In genomic region chr19:11411640-11412039, GRCm38 (mm10) we compare ENCODE assay signal across 25 mouse cellular contexts. TPM values are rescaled to one million over a fixed set of nuclear protein-coding genes. Genes with fewer than 3 reads are reported as not detected.
DNase-seq lines count a peak whose midpoint lies in the region; ATAC-seq and TF ChIP-seq lines count a peak whose summit lies in the region.
"Had no signal": no experiment of that assay in that cellular context is flagged by ENCODE, and none has a peak within 500 bp of the region (broad histone marks: within the 10 kb centered on the region; RNA-seq: fewer than 3 reads in every experiment).

No protein-coding gene starts in this region.

- TF ChIP-seq CTCF in liver, adult 2 months (IDR thresholded peaks at IDR 0.05; ENCODE audit: low read depth, low read length), result no peak

- no peak overlapping the region for H3K4me2 ChIP-seq in liver, embryonic 11.5 days
- H3K4me2 ChIP-seq: embryonic facial prominence, embryonic 13.5 days; hindbrain, embryonic 15.5 days had no signal

- H3K27me3 ChIP-seq in liver, adult 2 months (ENCODE audit: control insufficient read depth, insufficient read depth, low read length), result no peaks in the 10 kb centered on the region
- H3K27me3 ChIP-seq in liver, embryonic 11.5 days (replicated peaks; ENCODE audit: control insufficient read depth, insufficient read depth, low read length), result no peaks in the 10 kb centered on the region
- H3K27me3 ChIP-seq: embryonic facial prominence, embryonic 13.5 days; hindbrain, embryonic 15.5 days had no signal

- H3K79me2 ChIP-seq in liver, adult 2 months (ENCODE audit: control insufficient read depth, insufficient read depth, low read length), result no peaks in the 10 kb centered on the region

- ATAC-seq in liver, embryonic 11.5 days (replicated peaks; ENCODE audit: low FRiP score), result no peak
- ATAC-seq in granulocyte monocyte progenitor cell, adult 5-6 weeks (replicated peaks; ENCODE audit: poor library complexity, severe bottlenecking), result peak; percentile 80

- no peak overlapping the region for H3K4me3 ChIP-seq in liver, adult 2 months (ENCODE audit: insufficient read depth, low read depth, low read length)
- no peak overlapping the region for H3K4me3 ChIP-seq in liver, embryonic 11.5 days (ENCODE audit: low read depth, low read length)
- H3K4me3 ChIP-seq: embryonic facial prominence, embryonic 13.5 days; hindbrain, embryonic 15.5 days; layer of hippocampus, adult 2 months had no signal

- H3K36me3 ChIP-seq in liver, adult 2 months (ENCODE audit: control insufficient read depth, insufficient read depth, low read length), result no peaks in the 10 kb centered on the region
- no peaks in the 10 kb centered on the region for H3K36me3 ChIP-seq in liver, embryonic 11.5 days (ENCODE audit: control insufficient read depth, insufficient read depth, low read length)
- H3K36me3 ChIP-seq: embryonic facial prominence, embryonic 13.5 days; hindbrain, embryonic 15.5 days had no signal

- H3K27ac ChIP-seq in liver, adult 2 months (replicated peaks; ENCODE audit: insufficient read depth, low read depth, low read length), result no peak overlapping the region
- H3K27ac ChIP-seq in liver, embryonic 11.5 days (ENCODE audit: low read depth, low read length), result no peak overlapping the region
- H3K27ac ChIP-seq: embryonic facial prominence, embryonic 13.5 days; hindbrain, embryonic 15.5 days; layer of hippocampus, adult 2 months had no signal

- H3K9ac ChIP-seq in liver, adult 2 months (ENCODE audit: low read depth, low read length), result no peak overlapping the region
- no peak overlapping the region for H3K9ac ChIP-seq in liver, embryonic 11.5 days (ENCODE audit: low read depth, low read length)
- H3K9ac ChIP-seq: embryonic facial prominence, embryonic 13.5 days; hindbrain, embryonic 15.5 days had no signal

- H3K4me1 ChIP-seq in liver, adult 2 months (ENCODE audit: control insufficient read depth, insufficient read depth, low read length), result no peaks in the 10 kb centered on the region
- no peaks in the 10 kb centered on the region for H3K4me1 ChIP-seq in liver, embryonic 11.5 days (replicated peaks; ENCODE audit: control insufficient read depth, insufficient read depth, low read length)
- H3K4me1 ChIP-seq: embryonic facial prominence, embryonic 13.5 days; hindbrain, embryonic 15.5 days had no signal

- no peak for TF ChIP-seq POLR2A in liver, adult 2 months (IDR thresholded peaks at IDR 0.05; ENCODE audit: extremely low read depth, insufficient read depth, low read length)

- intact Hi-C loops in heart, postnatal 14 days (cut with DNase I), result no loop called here

- peak; percentile 4 for DNase-seq in liver, adult 2 months (ENCODE audit: extremely low read depth, low read depth, low spot score)
- no peak for DNase-seq in liver, embryonic 11.5 days (ENCODE audit: low spot score)
- DNase-seq in CD4-positive helper T cell, adult 2 months (ENCODE audit: low read depth, low spot score), result peak; percentile 62
- DNase-seq in natural killer cell, adult 2 months (ENCODE audit: low spot score in 2 of 2), result peak; percentile 22 to 47
- DNase-seq in heart, postnatal 14 days, result no peak
- no peak for DNase-seq in retina, embryonic 14.5 days (ENCODE audit: low spot score)
- DNase-seq in adrenal gland, postnatal 14 days, result no peak
- DNase-seq: adrenal gland, adult 2 months; cerebellum, adult 11-12 months; gastrocnemius, postnatal 10 days; heart, postnatal 10 days; kidney, adult 18-20 months; kidney, postnatal 10 days; liver; lung, adult 2 months; midbrain, embryonic 14.5 days; thymus, postnatal 4 days had no signal

- H3K9me3 ChIP-seq in liver, embryonic 11.5 days (ENCODE audit: control insufficient read depth, low read length), result no peaks in the 10 kb centered on the region
- H3K9me3 ChIP-seq: embryonic facial prominence, embryonic 13.5 days; hindbrain, embryonic 15.5 days had no signal

- WGBS in liver, adult 2 months, result 85% methylated on average over 1 of the region's 1 CpGs
- 74% methylated on average over 1 of the region's 1 CpGs for WGBS in liver, embryonic 11.5 days

RNA-seq across cellular contexts. Expression of gene Ms4a4c, which starts 7.1 kb away (rescaled TPM):
- total RNA-seq in liver, adult 2 months (2014; rRNA removed), result 0.74 and 1.3 TPM in 2 replicates
- 0.26 TPM in 1 of 2 replicates, not detected in the other for polyA plus RNA-seq in liver, adult 2 months (2012; rRNA removed)
- polyA plus RNA-seq in liver, embryonic 11.5 days (2014; fragmentation: Nextera tagmentation; extraction: Ambion mirVana), result 0.56 TPM in 1 of 2 replicates, not detected in the other
- total RNA-seq in granulocyte monocyte progenitor cell, adult 5-6 weeks (2014; fragmentation: Nextera tagmentation), result 11.5 and 20.2 TPM in 2 replicates
- total RNA-seq in granulocyte monocyte progenitor cell, adult 5-6 weeks (2017), result 13.5 and 19.6 TPM in 2 replicates
- total RNA-seq in heart, postnatal 14 days (2021), result under 1 TPM in 1 of 2 experiments, not detected in 1; 0.37 TPM
- total RNA-seq in adrenal gland, postnatal 14 days (2021), result 0.44 and 8.7 TPM in 2 replicates
- total RNA-seq: ES-E14; gastrocnemius, postnatal 10 days; heart, postnatal 10 days; layer of hippocampus, adult 2 months had no signal
- polyA plus RNA-seq: hindbrain, embryonic 15.5 days; testis, adult 2 months had no signal

RNA-seq across cellular contexts. Expression of gene Ms4a4b, which starts 31.7 kb away (rescaled TPM):
- total RNA-seq in liver, adult 2 months (2014; rRNA removed), result 0.65 and 1.1 TPM in 2 replicates
- polyA plus RNA-seq in liver, adult 2 months (2012; rRNA removed), result 0.96 and 1.9 TPM in 2 replicates
- not detected in 2 replicates for polyA plus RNA-seq in liver, embryonic 11.5 days (2014; fragmentation: Nextera tagmentation; extraction: Ambion mirVana)
- 2.2 and 2.3 TPM in 2 replicates for total RNA-seq in granulocyte monocyte progenitor cell, adult 5-6 weeks (2014; fragmentation: Nextera tagmentation)
- total RNA-seq in granulocyte monocyte progenitor cell, adult 5-6 weeks (2017), result 0.10 and 2.6 TPM in 2 replicates
- total RNA-seq in heart, postnatal 14 days (2021), result 1 to 10 TPM in 1 of 2 experiments, under 1 TPM in 1; 0.41 to 1.2 TPM
- 1.9 and 26.8 TPM in 2 replicates for total RNA-seq in adrenal gland, postnatal 14 days (2021)
- total RNA-seq: ES-E14; gastrocnemius, postnatal 10 days; layer of hippocampus, adult 2 months; left cerebral cortex, postnatal 36 days had no signal
- polyA plus RNA-seq: hindbrain, embryonic 15.5 days; midbrain, embryonic 14.5 days; neural tube, embryonic 11.5 days had no signal

RNA-seq across cellular contexts. Expression of gene Ms4a4a, which starts 36.3 kb away (rescaled TPM):
- total RNA-seq in liver, adult 2 months (2014; rRNA removed), result 0.28 TPM in 1 of 2 replicates, not detected in the other
- not detected in 2 replicates for polyA plus RNA-seq in liver, adult 2 months (2012; rRNA removed)
- polyA plus RNA-seq in liver, embryonic 11.5 days (2014; fragmentation: Nextera tagmentation; extraction: Ambion mirVana), result 1.3 and 2.2 TPM in 2 replicates
- total RNA-seq in granulocyte monocyte progenitor cell, adult 5-6 weeks (2014; fragmentation: Nextera tagmentation), result not detected in 2 replicates
- total RNA-seq in granulocyte monocyte progenitor cell, adult 5-6 weeks (2017), result not detected in 2 replicates
- total RNA-seq in heart, postnatal 14 days (2021), result 10 to 100 TPM in 1 of 2 experiments, 1 to 10 TPM in 1; 7.6 to 10.7 TPM
- 5.1 and 8.4 TPM in 2 replicates for total RNA-seq in adrenal gland, postnatal 14 days (2021)
- total RNA-seq: ES-E14 had no signal

RNA-seq across cellular contexts. Expression of gene Ms4a6c, which starts 57.5 kb away (rescaled TPM):
- total RNA-seq in liver, adult 2 months (2014; rRNA removed), result 5.6 and 6.6 TPM in 2 replicates
- 1.0 and 1.8 TPM in 2 replicates for polyA plus RNA-seq in liver, adult 2 months (2012; rRNA removed)
- polyA plus RNA-seq in liver, embryonic 11.5 days (2014; fragmentation: Nextera tagmentation; extraction: Ambion mirVana), result 2.6 and 3.2 TPM in 2 replicates
- total RNA-seq in granulocyte monocyte progenitor cell, adult 5-6 weeks (2014; fragmentation: Nextera tagmentation), result 271 and 272 TPM in 2 replicates
- total RNA-seq in granulocyte monocyte progenitor cell, adult 5-6 weeks (2017), result 201 and 211 TPM in 2 replicates
- 10 to 100 TPM in 1 of 2 experiments, 1 to 10 TPM in 1; 8.3 to 11.2 TPM for total RNA-seq in heart, postnatal 14 days (2021)
- total RNA-seq in adrenal gland, postnatal 14 days (2021), result 6.7 and 12.3 TPM in 2 replicates
- total RNA-seq: ES-E14 had no signal

Comparison
In these comparisons a context has a peak if more than half of its experiments do, and no peak if none do; other contexts are left out.
1. DNase-seq: peak in liver, adult 2 months (single experiment), CD4-positive helper T cell, adult 2 months (single experiment) and natural killer cell, adult 2 months (2 of 2); none in liver, embryonic 11.5 days (single experiment), heart, postnatal 14 days (0 of 2), retina, embryonic 14.5 days (single experiment) and adrenal gland, postnatal 14 days (single experiment).